Mouse (Mus musculus) frontal cortex, postnatal 14 days (tissue): ENCODE measurements at regions not wholly inside any gene's neighbourhood (a gene's known extent, or its start where the extent isn't known, plus 50 kb on each side); places are given as distances from the start of the nearest gene placed in this dataset.

Source experiments
- DNase-seq, 2 experiments: peaks; one replicate each; pipeline ENCODE4 v3.0.0; 2022; ENCODE audit warnings: low spot score in 2 of 2

- DNase-seq = no peak
Observed at GRCm38 (mm10) chr4:101342071-101342762, 76.9 kb upstream of the Ak4 start.

GRCm38 (mm10) chr4:101340741-101341140 lies 75.7 kb upstream of the Jak1 start:
- DNase-seq = no peak

GRCm38 (mm10) chr4:101338211-101338610 lies 73.1 kb upstream of the Jak1 start:
- no peak for DNase-seq

- no peak for DNase-seq
Observed at GRCm38 (mm10) chr4:101336811-101337210, 71.7 kb upstream of the Jak1 start.

- DNase-seq = no peak
Observed at GRCm38 (mm10) chr4:101336371-101336770, 71.3 kb upstream of the Jak1 start.

GRCm38 (mm10) chr4:101333868-101334267 lies 68.8 kb upstream of the Jak1 start:
- no peak for DNase-seq

- no peak for DNase-seq
Observed at GRCm38 (mm10) chr4:101333036-101333435, 68.0 kb upstream of the Jak1 start.

GRCm38 (mm10) chr4:101331231-101331630 lies 66.1 kb upstream of the Jak1 start:
- DNase-seq = no peak

GRCm38 (mm10) chr4:101329060-101329459 lies 64.0 kb upstream of the Jak1 start:
- no peak for DNase-seq

GRCm38 (mm10) chr4:101326067-101326466 lies 61.0 kb upstream of the Jak1 start:
- no peak for DNase-seq

- DNase-seq = no peak
Observed at GRCm38 (mm10) chr4:101321731-101322130, 56.6 kb upstream of the Jak1 start.

GRCm38 (mm10) chr4:101320587-101320986 lies 55.5 kb upstream of the Jak1 start:
- DNase-seq = no peak

- no peak for DNase-seq
Observed at GRCm38 (mm10) chr4:101319681-101320220, 54.7 kb upstream of the Jak1 start.

- DNase-seq = no peak
Observed at GRCm38 (mm10) chr4:101318836-101319235, 53.8 kb upstream of the Jak1 start.

- no peak for DNase-seq
Observed at GRCm38 (mm10) chr4:101316061-101316460, 51.0 kb upstream of the Jak1 start.
